Mouse (Mus musculus) B cell, adult 2 months (primary cell): ENCODE results near the gene Obscn.

Source experiments
- DNase-seq, 2 experiments: peaks; one replicate each; pipeline ENCODE4 v3.0.0; 2022

The Obscn gene

GRCm38 (mm10) chr11:59141772-59142370, 5.7 kb upstream of the Obscn start:
- no peak for DNase-seq

DNA sequence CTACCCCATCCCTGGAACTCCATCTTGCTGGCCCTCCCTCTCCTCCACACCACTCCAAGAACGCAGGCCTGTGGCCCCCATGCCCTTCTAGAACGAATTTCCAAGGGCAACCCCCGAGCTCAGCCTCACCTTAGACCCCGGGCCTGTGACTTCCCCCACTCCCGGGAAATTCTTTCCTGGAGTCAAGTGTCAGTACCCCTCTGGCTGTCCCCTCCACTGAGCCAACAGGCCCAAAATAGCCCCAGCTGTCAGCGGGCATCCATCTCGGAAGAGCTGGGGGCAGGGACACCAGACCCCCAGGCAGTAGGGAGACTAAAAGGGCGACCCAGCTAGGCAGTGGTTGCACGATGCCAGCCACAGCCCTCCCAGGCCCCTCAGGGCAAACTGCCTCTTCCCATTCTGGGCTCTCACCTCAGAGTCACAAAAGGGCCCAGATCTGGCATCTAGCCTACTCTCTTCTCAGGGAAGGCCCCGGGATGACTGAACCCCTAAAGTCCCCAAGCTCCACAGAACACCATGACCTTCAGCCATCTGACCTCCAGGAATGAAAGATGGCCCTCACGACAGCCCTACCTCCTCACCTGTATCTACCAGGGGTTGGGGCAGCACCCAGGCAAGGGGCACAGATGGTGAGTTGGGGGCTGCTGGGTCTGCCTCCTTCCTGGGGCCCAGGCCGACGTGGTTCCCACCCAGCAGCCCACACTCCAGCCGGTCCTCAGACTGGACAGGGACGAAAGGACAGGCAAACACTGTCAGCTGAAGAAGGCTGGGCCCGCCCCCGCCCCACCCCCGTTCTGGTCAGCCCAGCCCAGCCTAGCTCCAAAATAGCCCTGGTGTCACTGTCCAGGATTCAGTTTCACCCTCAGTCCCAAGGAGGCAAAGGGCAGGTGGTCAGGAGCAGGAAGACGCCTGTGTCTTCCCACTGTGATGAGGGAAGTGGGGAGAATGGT, 2.6 kb upstream of the Obscn start:
- no peak for DNase-seq

DNA sequence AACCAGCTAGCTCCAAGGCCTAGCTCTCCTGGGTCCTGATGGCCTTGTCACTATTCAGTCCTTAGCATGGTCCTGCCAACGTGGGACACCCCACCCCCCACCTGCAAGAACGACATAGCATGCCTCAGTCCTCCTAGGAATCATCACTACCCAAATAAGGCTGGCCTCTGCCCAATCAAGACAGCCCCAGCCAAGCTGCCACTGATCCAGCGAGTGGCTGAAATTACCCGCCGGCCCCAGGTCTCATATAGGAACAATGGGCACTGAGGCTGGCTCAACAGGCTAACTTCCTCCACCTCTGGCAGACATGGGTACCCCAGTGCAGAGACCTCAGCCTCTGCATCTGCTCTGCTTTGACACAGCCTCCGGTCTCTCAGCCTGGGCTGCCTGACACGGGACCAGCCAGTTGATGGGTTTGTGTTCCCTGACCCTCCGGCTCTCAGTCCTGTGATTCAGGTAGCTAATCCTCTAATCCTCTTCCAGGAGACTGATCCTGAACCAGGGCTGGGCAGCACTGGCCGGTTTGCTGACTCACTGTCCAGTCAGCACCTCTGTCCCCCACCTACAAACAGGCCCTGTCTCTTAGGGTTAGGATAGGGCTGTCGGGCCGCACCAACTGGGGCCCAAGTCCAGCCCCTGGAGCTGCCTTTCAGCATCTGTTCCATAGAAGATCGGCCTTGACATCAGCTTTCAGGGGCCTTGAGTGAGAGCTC, 948 bp upstream of the Obscn start:
- no peak for DNase-seq

DNA sequence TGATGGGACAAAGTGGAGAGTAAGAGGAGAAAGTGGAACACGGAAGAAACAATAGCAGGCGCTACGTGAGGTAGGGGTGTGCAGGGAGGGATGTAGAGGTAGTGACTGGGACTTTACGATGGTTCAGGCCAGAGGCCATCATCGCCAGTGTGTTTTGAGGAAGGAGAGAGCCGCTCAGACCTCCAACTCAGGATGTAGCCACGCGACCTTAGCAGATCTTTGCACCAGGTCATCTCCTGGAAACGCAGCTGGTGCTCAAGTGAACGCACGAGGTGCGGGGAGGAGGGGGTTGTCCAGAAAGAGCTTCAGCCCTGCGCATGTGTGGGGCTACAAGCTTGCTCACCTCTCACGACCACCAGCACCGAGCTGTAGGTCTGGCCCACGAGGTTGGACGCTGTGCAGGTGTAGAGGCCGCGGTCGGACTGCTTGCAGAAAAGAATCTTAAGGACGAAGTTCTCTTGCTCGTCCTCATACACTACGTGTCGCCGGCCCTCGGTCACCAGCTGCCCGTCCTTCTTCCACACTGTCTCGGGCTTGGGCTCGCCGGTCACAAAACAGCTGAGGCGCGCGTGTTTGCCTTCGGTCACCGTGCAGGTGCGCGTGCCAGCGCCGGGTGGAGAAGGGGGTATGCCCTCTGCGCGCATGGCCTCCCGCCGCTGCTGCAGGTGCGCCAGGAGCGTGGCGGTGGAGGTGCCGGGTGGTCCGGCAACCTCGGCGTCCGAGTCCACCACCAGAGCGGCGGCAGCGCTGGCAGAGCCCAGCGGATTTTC, 966 bp downstream of the Obscn start:
- no peak for DNase-seq

DNA sequence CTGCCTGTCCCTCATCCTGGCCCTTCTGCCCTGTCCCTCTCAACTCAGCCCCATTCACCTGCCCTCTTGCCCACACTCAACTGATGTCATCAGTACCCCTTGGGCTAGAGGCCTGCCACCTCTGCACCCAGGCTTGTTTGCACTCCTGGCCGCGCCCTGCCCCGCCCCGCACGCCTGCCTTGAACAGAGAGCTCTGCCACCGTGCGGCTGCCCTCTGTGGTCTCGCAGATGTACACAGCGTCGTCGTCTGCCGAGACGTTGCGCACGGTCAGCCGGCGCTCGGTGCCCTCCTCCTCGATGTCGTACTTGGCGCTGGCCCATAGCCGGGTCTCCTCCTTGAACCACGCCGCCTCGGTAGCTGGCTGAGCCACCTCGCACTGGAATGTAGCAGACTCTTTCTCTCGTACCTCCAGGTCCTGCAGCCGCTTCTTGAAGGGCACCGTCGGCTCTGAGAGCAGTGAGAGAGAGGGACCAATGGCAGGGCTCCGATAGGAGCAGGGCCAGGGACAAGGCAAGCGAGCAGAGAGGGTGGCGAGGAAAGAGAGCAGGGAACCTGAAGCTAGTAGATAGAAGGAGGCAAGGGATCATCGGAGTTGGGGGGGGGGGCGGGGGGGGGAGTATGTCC, 1.7 kb downstream of the Obscn start:
- no peak for DNase-seq

DNA sequence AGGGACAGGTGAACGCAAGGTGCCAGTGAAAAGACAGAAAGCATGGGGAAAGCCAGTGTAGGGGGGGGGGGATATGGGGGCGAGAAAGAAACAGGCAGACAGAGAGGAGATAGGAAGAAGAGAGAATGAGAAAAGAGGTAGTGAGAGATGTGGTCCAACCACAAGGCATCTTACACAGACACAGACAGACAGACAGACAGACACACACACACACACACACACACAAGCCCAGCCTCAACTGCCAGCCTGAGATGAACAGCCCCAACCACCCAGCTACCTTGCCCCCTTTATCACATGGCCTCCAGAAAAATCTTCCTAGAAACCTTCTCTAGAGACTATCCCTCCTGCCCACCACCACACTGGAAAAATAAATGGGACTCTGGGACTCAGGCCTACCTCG, 4.1 kb downstream of the Obscn start:
- DNase-seq, result no peak

DNA sequence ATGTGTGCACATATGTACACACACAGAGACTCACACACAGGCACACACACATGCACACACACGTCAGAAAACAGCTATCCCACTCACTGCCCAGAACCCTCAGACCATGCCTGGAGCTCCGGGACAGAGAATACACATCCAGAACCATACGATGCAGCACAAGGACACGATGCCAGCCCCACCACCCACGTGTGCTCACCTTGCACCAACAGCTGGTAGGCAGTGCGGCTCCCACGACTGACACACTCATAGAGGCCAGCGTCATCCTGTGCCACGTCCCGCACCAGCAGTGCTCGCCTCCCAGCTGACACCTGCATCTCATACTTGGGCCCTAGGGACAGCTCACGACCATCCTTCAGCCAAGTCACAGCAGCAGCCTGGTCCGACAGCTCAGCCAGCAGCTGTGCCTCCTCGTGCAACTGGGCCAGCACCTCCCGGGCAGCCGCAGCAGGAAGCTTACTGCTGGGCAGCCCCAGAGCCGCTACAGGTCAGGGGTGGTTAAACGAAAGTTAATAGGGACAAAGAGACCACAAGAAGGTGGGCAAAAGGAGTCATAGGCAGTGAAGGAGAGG, 4.8 kb downstream of the Obscn start:
- DNase-seq, result no peak

GRCm38 (mm10) chr11:59130782-59131181, 5.4 kb downstream of the Obscn start:
- DNase-seq, result no peak

DNA sequence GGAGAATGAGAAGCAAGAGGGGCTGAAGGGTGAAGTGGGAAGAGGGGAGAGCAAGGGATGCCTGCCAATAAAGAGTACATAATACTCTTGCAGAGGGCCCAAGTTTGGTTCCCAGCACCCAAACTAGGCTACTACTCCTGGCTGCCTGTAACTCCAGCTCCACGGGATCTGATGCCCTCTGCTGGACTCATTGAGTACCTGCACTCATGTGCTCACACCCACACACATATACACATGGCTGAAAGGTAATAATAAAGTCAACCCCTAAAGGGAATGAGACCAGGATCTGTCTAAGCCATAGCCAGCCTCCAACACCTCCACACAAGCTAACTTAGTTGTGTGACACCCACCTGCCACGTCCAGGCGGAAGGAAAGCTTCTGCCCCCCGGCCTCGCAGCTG, 30.3 kb downstream of the Obscn start:
- DNase-seq, result no peak

DNA sequence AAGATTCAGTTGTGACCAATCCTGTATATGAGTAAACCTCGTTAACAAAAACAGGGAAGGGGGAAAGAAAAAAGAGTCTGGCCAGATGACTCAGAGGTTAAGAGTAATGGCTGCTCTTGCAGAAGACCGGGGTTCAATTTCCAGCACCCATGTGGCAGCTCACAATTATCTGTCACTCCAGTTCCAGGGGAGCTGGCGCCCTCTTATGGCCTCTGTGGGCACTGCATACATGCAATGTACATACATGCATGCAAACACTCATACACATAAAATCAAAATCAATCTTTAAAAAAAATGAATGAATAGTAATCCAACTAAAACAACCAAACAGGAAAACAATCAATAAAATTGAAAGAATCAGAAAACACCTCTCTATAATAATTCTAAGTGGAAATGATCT, 33.9 kb downstream of the Obscn start:
- DNase-seq, result peak; percentile 31 to 39

DNA sequence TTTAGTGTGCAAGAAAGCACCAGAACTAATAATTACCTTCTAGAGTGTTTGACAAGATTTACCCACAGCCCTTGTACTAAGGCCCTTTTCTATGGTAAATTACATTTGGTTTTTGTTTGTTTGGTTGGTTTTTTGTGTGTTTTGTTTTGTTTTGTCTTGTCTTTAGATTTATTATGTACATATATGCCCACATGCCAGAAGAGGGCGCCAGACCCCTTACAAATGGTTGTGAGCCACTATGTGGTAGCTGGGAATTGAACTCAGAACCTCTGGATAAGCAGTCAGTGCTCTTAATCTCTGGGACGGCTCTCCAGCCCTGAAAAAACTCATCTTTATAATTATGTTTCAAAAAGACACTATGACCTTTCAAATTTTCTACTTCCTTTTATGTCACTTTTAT, 37.9 kb downstream of the Obscn start:
- DNase-seq, result peak; percentile 65 to 68

DNA sequence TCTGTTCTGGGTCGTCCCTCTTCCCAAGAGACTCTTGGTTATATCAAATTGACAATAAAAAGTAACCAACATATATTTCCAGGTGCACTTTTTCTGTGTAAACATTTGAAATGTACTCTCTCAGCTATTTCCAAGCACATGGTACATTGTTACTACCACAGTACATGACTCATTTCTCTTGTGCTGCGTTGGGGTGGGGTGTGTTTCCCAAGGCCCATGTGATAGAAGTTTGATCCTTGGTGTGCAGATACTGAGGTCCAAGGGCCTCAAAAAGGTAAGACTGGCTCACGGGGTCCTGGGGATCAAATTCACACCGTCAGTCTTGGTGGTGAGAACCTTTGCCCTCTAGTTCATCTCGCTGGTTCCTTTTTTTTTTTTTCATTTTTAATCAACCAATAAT, 38.4 kb downstream of the Obscn start:
- no peak for DNase-seq

- DNase-seq, result peak; percentile 54 to 58
These were observed 42.0 kb downstream of the Obscn start for GRCm38 (mm10) chr11:59094213-59094612.

DNA sequence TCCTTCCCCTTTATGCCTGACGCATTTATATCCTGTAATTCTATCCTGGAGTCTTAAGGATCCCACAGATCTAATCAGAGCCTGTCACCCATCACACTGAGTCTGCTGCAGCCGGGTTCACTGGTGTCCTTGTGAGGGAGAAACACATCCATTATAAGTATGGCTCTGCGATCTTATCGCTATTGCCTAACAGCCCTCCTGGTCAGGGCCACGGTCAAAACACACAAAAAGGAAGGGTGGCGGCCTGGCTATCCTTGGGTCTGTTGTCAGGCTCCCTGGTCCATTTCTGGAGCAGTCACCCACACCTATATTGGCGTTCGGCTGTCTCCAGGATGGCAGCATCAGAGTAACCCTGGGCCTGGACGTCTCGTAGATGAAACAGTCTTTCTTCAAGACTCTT, 48.6 kb downstream of the Obscn start:
- no peak for DNase-seq

DNA sequence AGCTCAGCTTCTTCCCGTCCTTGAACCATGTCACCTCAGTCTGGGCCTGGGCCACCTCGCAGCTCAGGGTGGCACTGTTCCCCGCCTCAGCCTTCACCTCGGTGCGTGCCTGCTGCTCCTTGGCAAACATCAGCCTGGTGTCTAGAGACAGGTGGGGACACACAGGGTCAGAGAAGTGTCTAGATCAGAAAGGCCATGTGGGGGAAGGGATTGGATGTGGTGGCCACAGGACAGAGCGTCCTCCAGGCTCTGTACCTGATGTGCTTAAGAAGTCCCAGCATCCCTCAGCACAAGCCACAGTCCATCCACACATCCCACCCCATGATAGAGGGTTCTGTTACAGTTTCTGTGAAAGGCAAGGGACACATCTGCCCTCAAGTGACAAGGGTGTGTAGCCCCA, 51.0 kb downstream of the Obscn start:
- no peak for DNase-seq

GRCm38 (mm10) chr11:59083125-59083524, 53.1 kb downstream of the Obscn start:
- no peak for DNase-seq

GRCm38 (mm10) chr11:59078311-59078710, 57.9 kb downstream of the Obscn start:
- DNase-seq, result no peak

DNA sequence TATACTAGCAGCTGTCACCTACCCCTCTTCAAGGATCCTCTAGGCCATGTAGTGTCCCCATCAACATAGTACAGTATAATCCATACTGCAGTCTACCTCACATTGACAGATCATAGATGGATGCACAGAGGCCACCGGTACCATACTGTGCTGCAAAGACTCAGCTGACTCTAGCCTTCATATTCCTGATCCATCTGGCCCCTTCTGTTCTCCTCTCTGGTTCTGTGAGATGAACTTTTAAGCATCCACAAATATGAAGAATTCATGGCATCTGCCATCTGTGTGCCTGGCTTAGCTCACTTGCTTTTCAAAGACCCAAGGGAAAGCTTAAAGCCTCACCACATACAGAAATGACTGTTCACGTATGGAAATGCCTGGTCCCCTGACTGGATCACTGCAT, 65.9 kb downstream of the Obscn start:
- DNase-seq, result no peak

DNA sequence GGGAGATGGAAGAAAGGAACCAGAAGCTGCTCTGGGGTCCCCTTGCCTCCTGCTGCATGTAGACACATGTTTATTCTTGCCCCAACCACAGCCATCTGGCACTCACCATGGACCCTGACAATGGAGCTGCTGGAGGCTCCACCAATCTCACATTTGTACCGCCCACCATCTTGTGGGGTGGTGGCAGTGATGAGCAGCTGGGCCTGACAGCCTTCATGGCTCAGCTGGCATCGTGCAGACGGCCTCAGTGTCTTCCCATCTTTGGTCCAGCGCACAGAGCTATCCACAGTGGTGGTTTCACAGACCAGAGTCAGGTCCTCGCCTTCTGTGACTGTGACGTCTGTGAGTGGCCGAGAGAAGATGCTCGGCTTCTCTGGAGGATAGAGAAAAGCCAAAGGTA, 67.3 kb downstream of the Obscn start:
- DNase-seq, result no peak

- DNase-seq, result no peak
These were observed 67.8 kb downstream of the Obscn start for GRCm38 (mm10) chr11:59068433-59068832.

DNA sequence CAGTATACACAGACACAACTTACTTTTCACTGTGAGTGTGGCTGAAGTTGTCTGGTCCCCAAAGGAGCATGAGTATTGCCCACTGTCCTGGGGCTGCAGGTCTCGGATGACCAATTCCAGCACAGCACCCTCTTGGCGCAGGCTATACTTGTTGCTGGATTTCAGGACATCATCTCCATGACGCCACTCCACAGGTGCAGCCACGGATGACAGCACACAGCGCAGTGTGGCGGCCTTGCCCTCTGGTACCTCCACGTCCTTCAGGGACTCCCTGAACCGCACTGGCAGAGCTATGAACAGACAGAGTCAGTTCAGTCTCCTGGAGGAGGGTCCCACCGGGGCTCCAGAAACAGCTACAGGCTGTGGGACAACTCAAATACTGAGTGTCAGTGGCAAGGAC, 68.3 kb downstream of the Obscn start:
- no peak for DNase-seq

- no peak for DNase-seq
These were observed 78.2 kb downstream of the Obscn start for GRCm38 (mm10) chr11:59058025-59058424.
